Mouse (Mus musculus): ENCODE data around the gene Cpn2.

GRCm38 (mm10) chr16:30259444-30259843, 7.9 kb downstream of the Cpn2 start:
- TF ChIP-seq CTCF (IDR thresholded peaks at IDR 0.05; ENCODE audit: borderline replicate concordance, control insufficient read depth, extremely low read depth, insufficient read depth, low read length, poor library complexity) (no peak), POLR2A (IDR thresholded peaks at IDR 0.05; ENCODE audit: control insufficient read depth, extremely low read depth, insufficient read depth, low read length, poor library complexity) (no peak)
